Mouse (Mus musculus) liver, postnatal 0 days (tissue): ENCODE results near the gene Ms4a18. TPM values are rescaled to one million over a fixed set of nuclear protein-coding genes. Genes with fewer than 3 reads are reported as not detected.

Experiments
- ATAC-seq: fragments of 200-750 bp; cut with Nextera tagmentation; 2 replicates; pipeline ENCODE4 v1.8.0; 2017; ENCODE audit warnings: mild to moderate bottlenecking, moderate library complexity
- DNase-seq: peaks from one replicate; pipeline ENCODE4 v3.0.0-alpha.2; 2016
- H3K27ac ChIP-seq: fragments of 300-500 bp; sonication (generic); 2 replicates; pipeline ENCODE4 v1.5.1; 2014; ENCODE audit warnings: antibody characterized with exemption, moderate library complexity, mild to moderate bottlenecking, low read depth
- H3K27me3 ChIP-seq: fragments of 300-500 bp; sonication (generic); 2 replicates; pipeline ENCODE4 v1.6.1; 2014; ENCODE audit warnings: low read length, control low read depth, mixed read lengths; ENCODE audit not compliant: insufficient read depth
- H3K36me3 ChIP-seq: fragments of 300-500 bp; sonication (generic); replicated peaks from 2 replicates; pipeline ENCODE4 v1.6.1; 2014; ENCODE audit warnings: mild to moderate bottlenecking, control low read depth, low read length, moderate library complexity, mixed read lengths; ENCODE audit not compliant: insufficient read depth
- H3K4me1 ChIP-seq: fragments of 300-500 bp; sonication (generic); 2 replicates; pipeline ENCODE4 v1.6.1; 2014; ENCODE audit warnings: antibody characterized with exemption, mild to moderate bottlenecking, control low read depth; ENCODE audit not compliant: insufficient read depth
- H3K4me2 ChIP-seq: fragments of 300-500 bp; sonication (generic); 2 replicates; pipeline ENCODE4 v1.6.1; 2014; ENCODE audit warnings: low read depth, mild to moderate bottlenecking, low read length, moderate library complexity, mixed read lengths
- H3K4me3 ChIP-seq: fragments of 300-500 bp; sonication (generic); 2 replicates; pipeline ENCODE4 v1.5.1; 2014; ENCODE audit warnings: low read depth, low read length
- H3K9ac ChIP-seq: fragments of 300-500 bp; sonication (generic); replicated peaks from 2 replicates; pipeline ENCODE4 v1.6.1; 2014; ENCODE audit warnings: mild to moderate bottlenecking, moderate library complexity
- H3K9me3 ChIP-seq: fragments of 300-500 bp; sonication (generic); 2 replicates; pipeline ENCODE4 v1.6.1; 2016; ENCODE audit warnings: mild to moderate bottlenecking, control low read depth, low read length, mixed read lengths
- CTCF ChIP-seq: sonication (generic); IDR thresholded peaks from 2 replicates; pipeline ENCODE4 v1.5.1; 2016; ENCODE audit warnings: antibody characterized with exemption, low read depth
- EP300 ChIP-seq: IDR thresholded peaks from 2 replicates; pipeline ENCODE4 v1.6.1; 2016; ENCODE audit warnings: antibody characterized with exemption, low read depth, mild to moderate bottlenecking
- WGBS: fragments of 180-500 bp; shearing (Covaris S2); extraction: QIAGEN DNeasy Blood & Tissue Kit; methylation state at CpG from one replicate; pipeline ENCODE4 v1.1.7; 2014; ENCODE audit not compliant: insufficient replicate concordance; 5-methylcytosine and 5-hydroxymethylcytosine counted together
- polyA plus RNA-seq: library from polyadenylated mRNA; unstranded; fragments of >200 nt; fragmentation: Nextera tagmentation; extraction: Ambion mirVana; gene quantifications from 2 replicates; pipeline ENCODE4 v1.2.1, GENCODE M21; 2015

Ms4a18 gene
- polyA plus RNA-seq, 1 experiment from 2014 or later: not detected

DNA sequence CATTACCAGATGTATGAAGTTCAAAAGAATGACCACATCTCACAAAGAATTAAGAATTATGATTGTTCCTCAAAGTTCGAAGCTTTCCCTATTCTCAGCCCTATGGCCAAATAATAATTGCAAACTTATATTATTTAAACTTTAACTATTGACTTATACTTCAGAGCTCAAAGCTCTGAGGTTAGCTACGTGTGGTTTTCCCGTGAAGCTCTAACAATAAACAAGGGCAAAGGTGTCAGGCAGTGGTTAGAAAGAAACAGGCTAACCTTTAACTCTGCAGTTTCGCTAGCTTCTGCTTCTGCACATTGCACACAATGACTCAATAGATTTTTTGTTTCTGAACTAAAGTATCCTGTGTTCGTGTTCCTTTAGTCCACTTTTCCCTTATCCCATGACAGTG is 35.0 kb upstream of the Ms4a18 start:
- Histone ChIP-seq H3K36me3 (no peaks in the 10 kb centered on the region), H3K4me3 (no peak overlapping the region), H3K9ac (no peak overlapping the region), H3K9me3 (no peaks in the 10 kb centered on the region), H3K4me2 (peak overlapping the region; percentile 34), H3K27me3 (no peaks in the 10 kb centered on the region), H3K27ac (peak overlapping the region; percentile 86), H3K4me1 (peaks cover 16% of the 10 kb centered on the region)
- no peak for DNase-seq
- TF ChIP-seq EP300 (no peak), CTCF (no peak)
- WGBS: 27% methylated on average over 5 of the region's 5 CpGs
- peak; percentile 85 for ATAC-seq

DNA sequence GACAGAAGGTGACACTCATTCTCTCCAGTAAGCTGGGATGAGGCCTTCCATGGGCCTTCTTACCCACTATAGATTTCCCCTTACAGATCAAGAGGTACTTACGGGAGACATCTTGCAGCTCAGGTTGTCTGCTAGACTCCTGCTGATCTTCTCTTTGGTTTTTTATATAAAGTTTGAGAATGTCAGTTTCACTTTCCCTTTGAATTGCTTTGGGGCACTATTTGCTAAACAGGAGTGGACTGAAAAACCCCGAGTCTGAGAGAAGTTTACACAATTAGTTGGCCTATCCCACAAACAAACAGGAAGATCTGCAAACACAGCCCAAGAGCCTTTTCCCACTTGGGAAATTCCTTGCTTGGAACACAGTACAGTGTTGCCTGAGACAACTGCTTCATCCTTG is 32.5 kb upstream of the Ms4a18 start:
- H3K27ac ChIP-seq: peak overlapping the region; percentile 69
- 48% methylated on average over 2 of the region's 2 CpGs for WGBS
- H3K9ac ChIP-seq: no peak overlapping the region
- TF ChIP-seq EP300: no peak
- TF ChIP-seq CTCF: no peak
- H3K9me3 ChIP-seq: no peaks in the 10 kb centered on the region
- peaks cover 18% of the 10 kb centered on the region for H3K4me1 ChIP-seq
- no peak for DNase-seq
- no peaks in the 10 kb centered on the region for H3K27me3 ChIP-seq
- no peak overlapping the region for H3K4me3 ChIP-seq
- no peak for ATAC-seq
- no peaks in the 10 kb centered on the region for H3K36me3 ChIP-seq
- peak overlapping the region; percentile 26; the same call in 1 of the 2 replicates for H3K4me2 ChIP-seq

GRCm38 (mm10) chr19:11049426-11049825 is 31.6 kb upstream of the Ms4a18 start:
- no peaks in the 10 kb centered on the region for H3K27me3 ChIP-seq
- H3K36me3 ChIP-seq: no peaks in the 10 kb centered on the region
- no peaks in the 10 kb centered on the region for H3K9me3 ChIP-seq
- peak overlapping the region; percentile 26; the same call in 1 of the 2 replicates for H3K4me2 ChIP-seq
- no peak overlapping the region for H3K4me3 ChIP-seq
- no peak overlapping the region for H3K9ac ChIP-seq
- peak overlapping the region; percentile 69; the same call in 1 of the 2 replicates for H3K27ac ChIP-seq
- no peak for TF ChIP-seq EP300
- TF ChIP-seq CTCF: no peak
- no peak for DNase-seq
- peaks cover 20% of the 10 kb centered on the region for H3K4me1 ChIP-seq
- ATAC-seq: no peak

GRCm38 (mm10) chr19:11048503-11048902 is 30.7 kb upstream of the Ms4a18 start:
- Histone ChIP-seq H3K4me3 (no peak overlapping the region), H3K4me1 (peaks cover 20% of the 10 kb centered on the region), H3K9ac (no peak overlapping the region), H3K27me3 (no peaks in the 10 kb centered on the region), H3K36me3 (no peaks in the 10 kb centered on the region), H3K9me3 (no peaks in the 10 kb centered on the region), H3K4me2 (no peak overlapping the region), H3K27ac (0 out of 2 replicates have a peak overlapping the region, but pooled peaks have one; percentile 31)
- no peak for TF ChIP-seq EP300
- TF ChIP-seq CTCF: no peak; the same call in 1 of the 2 replicates
- no peak for DNase-seq
- ATAC-seq: no peak
- 50% methylated on average over 1 of the region's 1 CpGs for WGBS

DNA sequence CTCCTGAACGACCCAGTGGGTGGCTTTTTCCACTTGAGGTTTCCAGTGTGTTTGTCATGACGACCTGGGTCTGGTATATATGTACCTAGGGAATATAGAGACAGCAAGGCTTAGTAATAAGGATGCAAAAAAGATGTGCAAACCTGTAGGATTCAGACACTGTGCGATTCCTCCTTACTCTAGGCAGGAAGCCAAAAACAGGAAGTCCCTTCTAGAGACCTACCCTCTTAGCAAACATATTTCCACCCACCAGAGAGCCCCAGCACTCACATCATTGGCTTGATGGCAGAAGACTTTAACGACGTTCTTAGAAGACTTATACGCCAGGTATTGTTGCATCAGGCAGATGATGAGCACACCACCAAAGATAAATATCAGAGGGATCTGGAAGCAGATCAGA is 30.2 kb upstream of the Ms4a18 start:
- Histone ChIP-seq H3K4me1 (peaks cover 20% of the 10 kb centered on the region), H3K9me3 (no peaks in the 10 kb centered on the region), H3K4me3 (no peak overlapping the region), H3K4me2 (no peak overlapping the region), H3K27me3 (no peaks in the 10 kb centered on the region), H3K36me3 (no peaks in the 10 kb centered on the region), H3K27ac (peak overlapping the region; percentile 44), H3K9ac (no peak overlapping the region)
- no peak for ATAC-seq
- no peak for DNase-seq
- WGBS: 32% methylated on average over 6 of the region's 6 CpGs
- TF ChIP-seq EP300 (no peak), CTCF (no peak; the same call in 1 of the 2 replicates)

DNA sequence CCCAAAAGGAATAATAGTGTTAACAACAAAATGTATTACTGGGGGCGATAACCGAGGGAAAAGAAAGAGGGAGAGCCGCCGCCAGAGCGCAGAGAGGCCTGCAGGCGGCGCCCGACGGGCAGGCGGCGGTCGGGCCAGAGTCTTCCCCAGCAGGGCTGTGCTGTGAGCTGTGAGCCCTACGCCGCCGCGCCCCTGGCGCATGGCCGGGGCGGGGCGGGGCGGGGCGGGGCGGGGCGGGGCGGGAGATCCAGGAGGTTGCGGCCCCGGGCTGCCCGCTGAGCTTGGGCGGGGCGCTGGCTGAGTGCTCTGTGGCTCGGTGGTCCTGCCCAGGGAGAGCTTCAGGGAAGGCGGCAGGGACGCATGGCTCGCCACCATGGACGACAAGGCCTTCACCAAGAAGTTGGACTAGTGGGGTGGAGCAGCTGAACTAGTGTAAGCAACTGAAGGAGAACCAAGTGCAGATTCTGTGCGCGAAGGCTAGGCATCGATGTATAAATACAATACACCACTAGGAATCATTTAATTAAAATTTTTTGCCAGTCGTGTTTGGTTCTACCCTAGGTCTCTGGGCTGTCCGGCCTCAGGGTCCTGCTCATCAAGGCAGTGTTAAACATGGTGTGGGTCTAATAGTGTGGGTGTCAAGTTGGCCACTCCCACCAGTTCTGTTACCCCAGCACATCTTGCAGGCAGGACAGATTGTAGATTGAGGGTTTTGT is 27.3 kb upstream of the Ms4a18 start:
- H3K27me3 ChIP-seq: no peaks in the 10 kb centered on the region
- no peak overlapping the region for H3K27ac ChIP-seq
- DNase-seq (peak; percentile 85), ATAC-seq (peak; percentile 100)
- TF ChIP-seq CTCF (peak; percentile 77), EP300 (no peak)
- no peak overlapping the region for H3K9ac ChIP-seq
- H3K4me3 ChIP-seq: 0 out of 2 replicates have a peak overlapping the region, but pooled peaks have one; percentile 17
- H3K4me2 ChIP-seq: peak overlapping the region; percentile 63
- H3K4me1 ChIP-seq: peaks cover 12% of the 10 kb centered on the region
- H3K9me3 ChIP-seq: no peaks in the 10 kb centered on the region
- H3K36me3 ChIP-seq: no peaks in the 10 kb centered on the region
- WGBS: 4% methylated on average over 38 of the region's 40 CpGs
